Comparison of ENCODE assay signal across 8 mouse cellular contexts in genomic region chr2:32757056-32757845, GRCm38 (mm10). TPM values are rescaled to one million over a fixed set of nuclear protein-coding genes. Genes with fewer than 3 reads are reported as not detected.
DNase-seq lines count a peak whose midpoint lies in the region; ATAC-seq and TF ChIP-seq lines count a peak whose summit lies in the region.

Tor2a (plus strand) TSS chr2:32757234.

- H3K4me1 ChIP-seq in ES-Bruce4 (ENCODE audit: control insufficient read depth, insufficient read depth, low read length) = peaks cover 3% of the 10 kb centered on the region
- peaks cover 19% of the 10 kb centered on the region for H3K4me1 ChIP-seq in forebrain, embryonic 13.5 days
- no peaks in the 10 kb centered on the region; the same call in 1 of the 2 replicates for H3K4me1 ChIP-seq in liver, postnatal 0 days (ENCODE audit: insufficient read depth)
- peaks cover 5% of the 10 kb centered on the region for H3K4me1 ChIP-seq in neural tube, embryonic 14.5 days (ENCODE audit: control insufficient read depth, insufficient read depth, low read length)

- no peaks in the 10 kb centered on the region for H3K9me3 ChIP-seq in ES-Bruce4 (replicated peaks; ENCODE audit: control insufficient read depth, insufficient read depth, low read length, poor library complexity, severe bottlenecking)
- H3K9me3 ChIP-seq in forebrain, embryonic 13.5 days (replicated peaks) = no peaks in the 10 kb centered on the region
- H3K9me3 ChIP-seq in liver, postnatal 0 days (ENCODE audit: low read length) = no peaks in the 10 kb centered on the region
- H3K9me3 ChIP-seq in neural tube, embryonic 14.5 days (ENCODE audit: control insufficient read depth, low read length) = no peaks in the 10 kb centered on the region

- intact Hi-C loops in heart, postnatal 10 days (cut with DNase I) = loop anchor here (1.0 kb wide), 2 partner anchors 44 to 49 kb away; partner anchors contain the start of gene Cdk9

- no peaks in the 10 kb centered on the region for H3K27me3 ChIP-seq in ES-Bruce4 (ENCODE audit: control insufficient read depth, insufficient read depth, low read length, poor library complexity, severe bottlenecking)
- no peaks in the 10 kb centered on the region for H3K27me3 ChIP-seq in forebrain, embryonic 13.5 days
- H3K27me3 ChIP-seq in liver, postnatal 0 days (ENCODE audit: insufficient read depth, low read length) = no peaks in the 10 kb centered on the region
- H3K27me3 ChIP-seq in neural tube, embryonic 14.5 days (ENCODE audit: control insufficient read depth, insufficient read depth, low read length) = no peaks in the 10 kb centered on the region

- 0 out of 2 replicates have a peak, but pooled peaks have one; percentile 30 for TF ChIP-seq EP300 in ES-Bruce4 (IDR thresholded peaks at IDR 0.05; ENCODE audit: insufficient read depth, low read depth, low read length)
- TF ChIP-seq EP300 in liver, postnatal 0 days (IDR thresholded peaks at IDR 0.05; ENCODE audit: low read depth) = no peak

- H3K4me2 ChIP-seq in forebrain, embryonic 13.5 days = peak within 1 kb of the TSS; percentile 61
- peak within 1 kb of the TSS; percentile 89 for H3K4me2 ChIP-seq in liver, postnatal 0 days (ENCODE audit: low read depth, low read length)
- H3K4me2 ChIP-seq in neural tube, embryonic 14.5 days (ENCODE audit: low read depth, low read length) = peak within 1 kb of the TSS; percentile 46

- peak; percentile 88 for TF ChIP-seq CTCF in ES-Bruce4 (IDR thresholded peaks at IDR 0.05; ENCODE audit: low read depth, low read length)
- peak; percentile 96 for TF ChIP-seq CTCF in liver, postnatal 0 days (IDR thresholded peaks at IDR 0.05; ENCODE audit: low read depth)

- no peaks in the 10 kb centered on the region for H3K36me3 ChIP-seq in ES-Bruce4 (ENCODE audit: control insufficient read depth, insufficient read depth, low read length, poor library complexity, severe bottlenecking)
- peaks cover 53% of the 10 kb centered on the region for H3K36me3 ChIP-seq in forebrain, embryonic 13.5 days (ENCODE audit: poor library complexity, severe bottlenecking)
- peaks cover 33% of the 10 kb centered on the region for H3K36me3 ChIP-seq in liver, postnatal 0 days (replicated peaks; ENCODE audit: insufficient read depth, low read length)
- H3K36me3 ChIP-seq in neural tube, embryonic 14.5 days (ENCODE audit: control insufficient read depth, insufficient read depth, low read length) = peaks cover 38% of the 10 kb centered on the region

- WGBS in forebrain, embryonic 13.5 days = under 1% methylated on average over 60 of the region's 66 CpGs
- WGBS in large intestine, adult 2 months = under 1% methylated on average over 66 of the region's 66 CpGs
- WGBS in liver, postnatal 0 days (ENCODE audit: insufficient replicate concordance) = under 1% methylated on average over 64 of the region's 66 CpGs
- WGBS in neural tube, embryonic 14.5 days = under 1% methylated on average over 52 of the region's 66 CpGs

- H3K27ac ChIP-seq in ES-Bruce4 (ENCODE audit: insufficient read depth, low read length) = no peak within 1 kb of the TSS
- H3K27ac ChIP-seq in forebrain, embryonic 13.5 days = peak within 1 kb of the TSS; percentile 88
- H3K27ac ChIP-seq in liver, postnatal 0 days (ENCODE audit: low read depth) = peak within 1 kb of the TSS; percentile 91
- peak within 1 kb of the TSS; percentile 88 for H3K27ac ChIP-seq in neural tube, embryonic 14.5 days (ENCODE audit: low read depth, low read length)

- peak within 1 kb of the TSS; percentile 74 for H3K9ac ChIP-seq in ES-Bruce4 (ENCODE audit: low read depth, poor library complexity, severe bottlenecking)
- peak within 1 kb of the TSS; percentile 87 for H3K9ac ChIP-seq in forebrain, embryonic 13.5 days
- H3K9ac ChIP-seq in liver, postnatal 0 days (replicated peaks) = peak within 1 kb of the TSS; percentile 84
- H3K9ac ChIP-seq in neural tube, embryonic 14.5 days (replicated peaks; ENCODE audit: low read depth, low read length) = peak within 1 kb of the TSS; percentile 87

- peak; percentile 98 to 99 for DNase-seq in heart, postnatal 10 days
- DNase-seq in large intestine, adult 2 months (ENCODE audit: low read depth, low spot score) = peak; percentile 89
- peak; percentile 96 for DNase-seq in liver, postnatal 0 days
- peak; percentile 98 for DNase-seq in testis, postnatal 10 days (ENCODE audit: low spot score)

- peak within 1 kb of the TSS; percentile 67 for H3K4me3 ChIP-seq in ES-Bruce4 (ENCODE audit: low read depth, low read length)
- H3K4me3 ChIP-seq in forebrain, embryonic 13.5 days = peak within 1 kb of the TSS; percentile 59
- H3K4me3 ChIP-seq in liver, postnatal 0 days (ENCODE audit: low read depth, low read length) = peak within 1 kb of the TSS; percentile 64
- H3K4me3 ChIP-seq in neural tube, embryonic 14.5 days (ENCODE audit: low read depth, low read length) = peak within 1 kb of the TSS; percentile 76

- peak; percentile 92 for ATAC-seq in cerebellum, adult (ENCODE audit: insufficient number of reproducible peaks, low FRiP score, low TSS enrichment)
- peak; percentile 96 for ATAC-seq in forebrain, embryonic 13.5 days
- ATAC-seq in liver, postnatal 0 days = peak; percentile 93
- ATAC-seq in neural tube, embryonic 14.5 days (ENCODE audit: low read depth) = peak; percentile 92

- TF ChIP-seq POLR2A in ES-Bruce4 (IDR thresholded peaks at IDR 0.05; ENCODE audit: insufficient read depth, low read length) = no peak

RNA-seq across cellular contexts. Expression of gene Tor2a, which starts in this region (rescaled TPM):
- 77.0 and 83.7 TPM in 2 replicates for polyA plus RNA-seq in ES-Bruce4 (2011; ENCODE audit: insufficient read depth, insufficient read length, low read depth, missing spikeins)
- 55.8 and 62.2 TPM in 2 replicates for polyA plus RNA-seq in forebrain, embryonic 13.5 days (2015; fragmentation: Nextera tagmentation; extraction: Ambion mirVana)
- 10 to 100 TPM; 14.4 to 16.4 TPM for total RNA-seq in heart, postnatal 10 days (2021)
- 93.7 and 110 TPM in 2 replicates for polyA plus RNA-seq in large intestine, adult 2 months (2012; rRNA removed)
- polyA plus RNA-seq in liver, postnatal 0 days (2015; fragmentation: Nextera tagmentation; extraction: Ambion mirVana) = 34.6 and 34.7 TPM in 2 replicates
- 56.0 and 57.6 TPM in 2 replicates for polyA plus RNA-seq in neural tube, embryonic 14.5 days (2014; fragmentation: Nextera tagmentation; extraction: Ambion mirVana)
